Mouse (Mus musculus) hindbrain, embryonic 14.5 days (tissue): ENCODE data around the gene Usp29. TPM values are rescaled to one million over a fixed set of nuclear protein-coding genes. Genes with fewer than 3 reads are reported as not detected.
"Not testable (repeated sequence)": the region's sequence is repeated elsewhere in the genome, so short reads cannot be mapped to it uniquely, and the experiment has no call there.

Experiments used
- ATAC-seq: fragments of 200-750 bp; cut with Nextera tagmentation; 2 replicates; pipeline ENCODE4 v1.8.0; 2017; ENCODE audit warnings: moderate number of reproducible peaks, mild to moderate bottlenecking, moderate TSS enrichment, moderate library complexity; ENCODE audit not compliant: low FRiP score
- DNase-seq: peaks from one replicate; pipeline ENCODE4 v3.0.0-alpha.2; 2015; ENCODE audit warnings: low spot score
- H3K27ac ChIP-seq: fragments of 300-500 bp; sonication (generic); 2 replicates; pipeline ENCODE4 v1.5.1; 2014; ENCODE audit warnings: mild to moderate bottlenecking, moderate library complexity
- H3K27me3 ChIP-seq: fragments of 300-500 bp; sonication (generic); 2 replicates; pipeline ENCODE4 v1.6.1; 2014; ENCODE audit warnings: mild to moderate bottlenecking, low read length, mixed read lengths; ENCODE audit not compliant: control insufficient read depth, insufficient read depth
- H3K36me3 ChIP-seq: fragments of 300-500 bp; sonication (generic); replicated peaks from 2 replicates; pipeline ENCODE4 v1.6.1; 2014; ENCODE audit not compliant: control insufficient read depth, insufficient read depth
- H3K4me1 ChIP-seq: fragments of 300-500 bp; sonication (generic); replicated peaks from 2 replicates; pipeline ENCODE4 v1.6.1; 2014; ENCODE audit warnings: antibody characterized with exemption, low read length, mixed read lengths; ENCODE audit not compliant: control insufficient read depth, insufficient read depth
- H3K4me2 ChIP-seq: fragments of 300-500 bp; sonication (generic); replicated peaks from 2 replicates; pipeline ENCODE4 v1.6.1; 2014; ENCODE audit warnings: mild to moderate bottlenecking, moderate library complexity
- H3K4me3 ChIP-seq: fragments of 300-500 bp; sonication (generic); replicated peaks from 2 replicates; pipeline ENCODE4 v1.5.1; 2014; ENCODE audit warnings: mild to moderate bottlenecking, low read length
- H3K9ac ChIP-seq: fragments of 300-500 bp; sonication (generic); 2 replicates; pipeline ENCODE4 v1.6.1; 2014
- H3K9me3 ChIP-seq: fragments of 300-500 bp; sonication (generic); 2 replicates; pipeline ENCODE4 v1.6.1; 2016; ENCODE audit warnings: low read length; ENCODE audit not compliant: control insufficient read depth
- WGBS: fragments of 180-500 bp; shearing (Covaris S2); extraction: QIAGEN DNeasy Blood & Tissue Kit; methylation state at CpG from one replicate; pipeline ENCODE4 v1.1.7; 2014; 5-methylcytosine and 5-hydroxymethylcytosine counted together
- polyA plus RNA-seq: library from polyadenylated mRNA; unstranded; fragments of >200 nt; fragmentation: Nextera tagmentation; extraction: Ambion mirVana; gene quantifications from 2 replicates; pipeline ENCODE4 v1.2.1, GENCODE M21; 2014

Usp29 gene
- polyA plus RNA-seq, 1 experiment from 2014 or later, result 29.4 TPM

DNA sequence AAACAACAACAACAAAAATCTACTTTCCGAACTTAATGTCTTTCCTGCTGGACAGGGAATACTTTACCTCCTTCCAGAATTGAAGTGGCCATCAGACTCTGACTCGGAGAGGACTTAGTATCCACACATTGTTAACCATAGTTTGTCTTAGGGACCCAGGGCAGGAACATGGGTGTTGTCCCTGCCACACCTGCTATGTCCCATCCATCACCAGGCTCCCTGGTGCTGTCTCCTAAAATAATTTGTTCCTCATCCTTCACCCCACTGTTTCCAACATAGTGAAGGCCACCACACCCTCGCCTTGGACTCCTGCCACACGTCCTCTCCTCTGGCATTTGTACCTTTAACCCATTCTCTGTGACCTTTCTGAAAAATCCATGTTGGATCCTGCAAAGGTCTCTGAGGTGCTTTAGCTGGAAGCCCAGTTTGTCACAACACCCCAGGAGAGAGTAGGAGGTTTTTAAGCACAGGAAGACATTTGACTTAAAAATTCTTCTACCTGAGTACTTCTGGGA is 26.5 kb downstream of the Usp29 start:
- no peak overlapping the region for H3K27ac ChIP-seq
- H3K36me3 ChIP-seq, result no peaks in the 10 kb centered on the region
- H3K4me3 ChIP-seq, result no peak overlapping the region
- no peaks in the 10 kb centered on the region for H3K27me3 ChIP-seq
- no peak for ATAC-seq
- no peak overlapping the region for H3K4me2 ChIP-seq
- H3K9ac ChIP-seq, result no peak overlapping the region
- DNase-seq, result no peak
- no peaks in the 10 kb centered on the region for H3K9me3 ChIP-seq
- 86% methylated on average over 4 of the region's 4 CpGs for WGBS
- H3K4me1 ChIP-seq, result peaks cover 8% of the 10 kb centered on the region; the same call in 1 of the 2 replicates

DNA sequence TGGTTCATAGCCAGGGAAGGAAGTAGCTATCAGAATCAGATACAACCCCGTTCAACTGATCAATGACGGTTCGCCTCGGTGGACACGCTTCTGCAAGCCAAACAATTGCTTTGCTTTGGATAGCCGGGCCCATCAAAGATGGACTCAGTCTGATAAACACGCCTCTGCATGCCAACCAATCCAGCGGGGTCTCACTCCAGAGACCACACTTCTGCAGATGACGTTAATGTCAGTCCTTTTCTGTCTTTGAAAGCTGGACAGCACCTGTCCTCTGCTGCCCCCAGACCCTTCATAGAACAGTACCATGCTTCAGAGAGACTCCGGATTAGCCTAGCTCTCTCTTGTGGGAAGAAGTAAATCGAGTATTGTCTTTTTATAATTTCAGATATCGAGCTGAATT is 29.3 kb downstream of the Usp29 start:
- DNase-seq (no peak), ATAC-seq (no peak; the same call in 1 of the 2 replicates)
- no peak overlapping the region for H3K4me2 ChIP-seq
- no peaks in the 10 kb centered on the region for H3K4me1 ChIP-seq
- no peaks in the 10 kb centered on the region for H3K9me3 ChIP-seq
- H3K36me3 ChIP-seq, result no peaks in the 10 kb centered on the region
- no peak overlapping the region for H3K9ac ChIP-seq
- no peaks in the 10 kb centered on the region for H3K27me3 ChIP-seq
- no peak overlapping the region for H3K27ac ChIP-seq
- no peak overlapping the region for H3K4me3 ChIP-seq
- 60% methylated on average over 12 of the region's 12 CpGs for WGBS

DNA sequence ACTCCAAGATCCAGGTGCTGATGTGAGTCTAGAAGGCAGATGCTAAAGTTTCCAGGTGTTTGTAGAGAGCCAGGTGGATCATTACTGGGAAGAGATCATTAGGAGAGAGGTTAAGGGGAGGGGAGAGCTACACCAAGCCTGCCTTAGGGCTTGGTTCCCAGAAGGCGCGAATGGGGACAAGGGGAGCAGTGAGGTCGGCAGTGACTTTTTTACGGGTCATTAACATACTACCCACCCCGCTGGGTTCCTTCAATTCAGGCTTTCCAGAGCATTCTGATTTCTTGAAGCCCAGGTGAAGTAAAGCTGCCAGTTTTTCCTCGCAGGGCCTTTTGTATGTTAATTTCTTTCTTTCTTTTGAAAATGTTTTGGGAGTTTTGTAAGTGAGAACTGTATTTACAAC is 29.8 kb downstream of the Usp29 start:
- no peak for DNase-seq
- Histone ChIP-seq H3K9ac (no peak overlapping the region), H3K4me1 (no peaks in the 10 kb centered on the region), H3K36me3 (no peaks in the 10 kb centered on the region), H3K27ac (no peak overlapping the region), H3K9me3 (no peaks in the 10 kb centered on the region), H3K27me3 (no peaks in the 10 kb centered on the region), H3K4me2 (no peak overlapping the region), H3K4me3 (no peak overlapping the region)
- no peak for ATAC-seq
- 14% methylated on average over 6 of the region's 6 CpGs for WGBS

DNA sequence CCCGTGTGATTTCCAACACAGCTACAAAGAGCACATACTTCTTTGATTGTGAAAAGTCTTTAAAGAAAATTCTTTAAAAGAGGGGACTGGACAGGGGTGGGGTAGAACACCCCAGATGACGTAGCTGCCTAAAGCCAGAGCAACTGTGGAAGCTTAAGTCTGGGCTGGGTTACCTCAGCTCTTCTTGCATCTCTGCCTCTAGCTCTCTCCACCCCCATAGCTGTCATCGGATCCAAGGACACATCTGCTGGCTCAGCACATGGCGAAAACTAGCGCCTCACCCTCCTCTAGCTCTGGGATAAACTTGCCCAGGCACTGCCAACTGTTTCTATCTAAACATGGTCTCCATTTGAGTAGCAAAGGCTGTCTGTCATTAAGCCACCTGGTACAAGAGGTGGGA is 34.9 kb downstream of the Usp29 start:
- H3K36me3 ChIP-seq, result peaks cover 4% of the 10 kb centered on the region; the same call in 1 of the 2 replicates
- no peaks in the 10 kb centered on the region for H3K27me3 ChIP-seq
- H3K9ac ChIP-seq, result no peak overlapping the region
- DNase-seq (no peak), ATAC-seq (no peak)
- H3K9me3 ChIP-seq, result no peaks in the 10 kb centered on the region
- H3K4me3 ChIP-seq, result no peak overlapping the region
- no peak overlapping the region for H3K27ac ChIP-seq
- H3K4me1 ChIP-seq, result no peaks in the 10 kb centered on the region
- no peak overlapping the region for H3K4me2 ChIP-seq
- WGBS, result 61% methylated on average over 5 of the region's 5 CpGs

DNA sequence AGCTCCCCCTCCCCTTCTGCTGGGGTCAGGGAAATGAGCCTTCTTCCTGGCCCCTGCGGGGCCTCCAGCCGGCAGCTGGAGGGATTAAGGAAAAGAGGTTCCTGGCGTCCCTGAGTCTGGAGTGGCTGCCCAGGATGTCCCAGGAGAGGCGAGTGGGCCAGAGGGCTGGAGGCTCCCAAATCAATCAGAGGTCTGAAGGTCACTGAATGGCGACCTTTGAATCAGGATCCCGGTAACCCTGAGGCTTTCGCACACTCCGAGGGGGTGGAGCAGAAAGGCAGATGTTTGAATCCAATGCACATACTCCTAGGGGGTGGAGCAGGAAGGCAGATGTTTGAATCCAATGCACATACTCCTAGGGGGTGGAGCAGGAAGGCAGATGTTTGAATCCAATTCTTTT is 39.9 kb downstream of the Usp29 start:
- Histone ChIP-seq H3K4me1 (no peaks in the 10 kb centered on the region), H3K27me3 (no peaks in the 10 kb centered on the region), H3K9me3 (no peaks in the 10 kb centered on the region), H3K9ac (no peak overlapping the region), H3K27ac (0 out of 2 replicates have a peak overlapping the region, but pooled peaks have one; percentile 20), H3K36me3 (peaks cover 4% of the 10 kb centered on the region; the same call in 1 of the 2 replicates), H3K4me3 (no peak overlapping the region), H3K4me2 (no peak overlapping the region)
- 3% methylated on average over 8 of the region's 8 CpGs for WGBS
- ATAC-seq, result no peak
- DNase-seq, result no peak

DNA sequence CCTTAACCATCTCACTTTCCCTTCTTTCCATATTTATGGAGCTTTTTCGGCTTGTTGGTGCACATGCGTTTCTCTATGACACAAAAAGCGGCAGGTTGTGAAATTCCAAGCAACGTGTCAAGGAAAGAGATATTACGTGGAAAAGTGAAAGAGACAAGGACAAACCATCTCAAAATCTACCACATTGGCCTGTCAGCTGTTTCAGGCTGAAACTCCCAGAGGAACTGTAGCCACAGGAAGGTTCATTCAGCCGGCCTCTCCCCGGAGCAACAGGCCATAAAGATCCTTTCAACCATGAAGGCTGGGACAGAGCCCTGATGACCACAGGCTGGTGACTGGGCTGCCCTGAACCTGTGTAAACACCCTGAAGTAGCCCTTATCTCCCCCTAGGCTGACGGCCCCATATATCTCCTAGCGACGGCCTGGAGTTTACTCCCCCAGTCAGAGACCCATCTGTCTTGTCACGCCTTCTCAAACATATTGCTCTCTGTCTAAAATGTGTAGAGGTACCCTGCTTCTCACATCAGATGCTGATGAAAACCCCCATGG is 43.6 kb downstream of the Usp29 start:
- not testable (repeated sequence) for H3K36me3 ChIP-seq, H3K4me3 ChIP-seq, ATAC-seq, H3K4me2 ChIP-seq, DNase-seq, H3K27ac ChIP-seq, H3K9me3 ChIP-seq, H3K9ac ChIP-seq, H3K4me1 ChIP-seq, H3K27me3 ChIP-seq
- WGBS, result 51% methylated on average over 11 of the region's 11 CpGs

DNA sequence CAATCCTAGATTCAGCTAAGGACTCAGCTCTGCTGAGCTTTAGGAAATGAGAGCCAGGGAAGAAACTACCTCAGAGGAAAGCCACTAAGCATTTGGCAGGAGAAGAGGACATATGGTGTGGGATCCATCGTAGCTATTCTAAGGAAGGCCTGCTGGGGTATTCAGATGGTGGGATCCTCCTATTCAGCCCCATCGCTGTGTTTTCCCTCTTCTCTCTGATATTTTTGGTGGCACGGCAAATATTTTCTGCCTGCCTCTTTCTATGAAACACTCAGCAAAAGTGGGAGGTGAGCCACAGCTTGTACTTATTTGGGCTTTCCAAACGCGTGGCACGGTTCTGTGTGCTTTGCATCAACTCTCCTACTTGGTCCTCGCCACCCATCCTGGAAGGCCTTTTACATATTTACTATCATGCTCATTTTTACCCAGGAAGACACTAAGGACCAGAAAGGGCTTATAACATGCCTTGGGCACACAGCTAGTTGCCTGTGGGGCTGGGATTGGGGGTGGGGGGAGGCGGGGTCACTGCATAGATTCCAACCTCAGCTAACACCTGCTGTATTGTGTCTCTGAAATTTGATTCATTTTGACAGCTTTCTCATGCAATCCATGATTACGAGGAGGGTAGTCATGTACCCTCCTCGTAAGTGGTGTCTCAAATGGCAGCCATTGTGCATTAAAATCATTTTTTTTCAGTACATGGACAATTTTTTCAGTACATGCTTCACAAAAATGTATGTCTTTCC is 46.1 kb downstream of the Usp29 start:
- H3K27me3 ChIP-seq, result no peaks in the 10 kb centered on the region
- peaks cover 9% of the 10 kb centered on the region; the same call in 1 of the 2 replicates for H3K4me1 ChIP-seq
- no peak overlapping the region for H3K4me2 ChIP-seq
- no peak overlapping the region for H3K4me3 ChIP-seq
- no peak for ATAC-seq
- no peaks in the 10 kb centered on the region for H3K36me3 ChIP-seq
- WGBS, result 90% methylated on average over 10 of the region's 10 CpGs
- no peak overlapping the region for H3K9ac ChIP-seq
- H3K27ac ChIP-seq, result no peak overlapping the region; the same call in 1 of the 2 replicates
- DNase-seq, result no peak
- no peaks in the 10 kb centered on the region for H3K9me3 ChIP-seq

DNA sequence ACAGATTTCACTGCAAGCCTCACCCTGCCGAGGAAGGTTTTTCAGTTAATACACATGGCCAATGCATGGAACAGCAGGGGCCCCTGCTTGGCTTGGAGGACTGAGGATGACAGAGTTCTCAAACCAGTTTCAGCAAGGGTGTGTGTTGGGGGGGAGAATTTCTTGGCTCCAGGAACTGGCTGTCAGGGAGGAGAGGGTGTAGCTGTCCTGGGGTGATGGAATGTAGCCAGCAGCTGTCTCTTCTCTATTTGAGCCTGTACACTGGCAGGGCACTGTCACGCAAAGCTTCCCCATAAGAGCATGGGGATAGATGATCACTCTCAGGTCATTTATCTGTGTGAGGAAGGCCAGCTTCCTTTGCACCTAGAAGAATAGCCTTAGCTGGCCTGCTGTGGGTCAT is 46.7 kb downstream of the Usp29 start:
- Histone ChIP-seq H3K9me3 (no peaks in the 10 kb centered on the region), H3K36me3 (no peaks in the 10 kb centered on the region), H3K4me3 (no peak overlapping the region), H3K9ac (no peak overlapping the region), H3K27ac (peak overlapping the region; percentile 32; the same call in 1 of the 2 replicates), H3K4me2 (no peak overlapping the region), H3K27me3 (no peaks in the 10 kb centered on the region), H3K4me1 (peaks cover 9% of the 10 kb centered on the region; the same call in 1 of the 2 replicates)
- DNase-seq (no peak), ATAC-seq (peak; percentile 59; the same call in 1 of the 2 replicates)
- WGBS, result 48% methylated on average over 2 of the region's 2 CpGs

DNA sequence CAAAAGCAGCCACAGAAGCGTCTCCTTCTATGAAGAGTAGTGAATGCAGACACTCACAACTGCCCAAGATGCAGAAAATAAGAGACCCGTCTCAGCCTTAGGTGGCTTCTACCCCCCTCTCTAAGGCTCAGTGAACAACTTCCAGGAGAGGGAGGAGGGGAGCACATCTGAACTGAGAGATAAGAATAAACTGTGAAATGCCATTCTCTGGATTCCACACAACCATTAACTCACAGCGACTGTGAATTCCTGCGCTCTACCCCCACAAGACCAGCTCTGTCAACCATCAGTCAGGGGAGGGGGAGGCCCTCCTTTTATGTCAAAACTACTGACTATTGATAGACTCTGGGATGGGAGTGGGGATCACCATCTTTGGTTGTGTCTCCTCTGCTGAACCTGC is 47.3 kb downstream of the Usp29 start:
- Histone ChIP-seq H3K36me3 (no peaks in the 10 kb centered on the region), H3K4me2 (no peak overlapping the region), H3K9me3 (no peaks in the 10 kb centered on the region), H3K27ac (no peak overlapping the region), H3K4me3 (no peak overlapping the region), H3K9ac (no peak overlapping the region), H3K4me1 (peaks cover 9% of the 10 kb centered on the region; the same call in 1 of the 2 replicates), H3K27me3 (no peaks in the 10 kb centered on the region)
- WGBS, result 45% methylated on average over 4 of the region's 4 CpGs
- DNase-seq (no peak), ATAC-seq (no peak)
